Comparison of ENCODE assay signal across 22 mouse cellular contexts in genomic region chr6:92018421-92018820, GRCm38 (mm10). TPM values are rescaled to one million over a fixed set of nuclear protein-coding genes. Genes with fewer than 3 reads are reported as not detected.
A peak's percentile ranks its signal among the peaks of the same experiment; 100 is the strongest.
DNase-seq lines count a peak whose midpoint lies in the region; ATAC-seq and TF ChIP-seq lines count a peak whose summit lies in the region.
"Had no signal": no experiment of that assay in that cellular context is flagged by ENCODE, and none has a peak within 500 bp of the region (broad histone marks: within the 10 kb centered on the region; RNA-seq: fewer than 3 reads in every experiment).

No protein-coding gene starts in this region.

- no peak overlapping the region for H3K4me2 ChIP-seq in forebrain, postnatal 0 days (ENCODE audit: low read depth)
- H3K4me2 ChIP-seq: hindbrain, embryonic 14.5 days; limb, embryonic 13.5 days; liver, embryonic 13.5 days; stomach, embryonic 15.5 days had no signal

- no peak overlapping the region for H3K9ac ChIP-seq in forebrain, postnatal 0 days
- H3K9ac ChIP-seq: hindbrain, embryonic 14.5 days; limb, embryonic 13.5 days; liver, embryonic 13.5 days; stomach, embryonic 15.5 days had no signal

- peak; percentile 26 for DNase-seq in gastrocnemius, postnatal 14 days
- no peak for DNase-seq in gastrocnemius, postnatal 25 days
- peak; percentile 43 for DNase-seq in lung, postnatal 10 days
- no peak for DNase-seq in lung, adult 2 months
- peak; percentile 47 to 51 for DNase-seq in heart, postnatal 10 days
- DNase-seq in kidney, postnatal 14 days = peak; percentile 37
- no peak for DNase-seq in thymus, postnatal 36 days
- no peak for DNase-seq in forebrain, postnatal 0 days
- DNase-seq: adrenal gland, postnatal 14 days; cerebellum, adult 11 months; cerebellum, postnatal 14 days; gastrocnemius, postnatal 36 days; liver, embryonic 13.5 days; retina, postnatal 1 day; thymus, adult 2 months had no signal

- H3K27me3 ChIP-seq in forebrain, postnatal 0 days (ENCODE audit: insufficient read depth, low read length) = no peaks in the 10 kb centered on the region
- H3K27me3 ChIP-seq: limb, embryonic 13.5 days; liver, embryonic 13.5 days; stomach, embryonic 15.5 days had no signal

- WGBS in lung, adult 2 months = 44% methylated on average over 6 of the region's 6 CpGs
- WGBS in forebrain, postnatal 0 days = 82% methylated on average over 6 of the region's 6 CpGs

- H3K9me3 ChIP-seq in forebrain, postnatal 0 days (ENCODE audit: low read length) = no peaks in the 10 kb centered on the region
- H3K9me3 ChIP-seq: forebrain, embryonic 10.5 days; G1E; limb, embryonic 13.5 days; liver, embryonic 13.5 days; stomach, embryonic 15.5 days had no signal

- no peak overlapping the region for H3K27ac ChIP-seq in forebrain, postnatal 0 days (ENCODE audit: low read depth, low read length)
- H3K27ac ChIP-seq: forebrain, embryonic 10.5 days; hindbrain, embryonic 14.5 days; limb, embryonic 13.5 days; liver, embryonic 13.5 days; stomach, embryonic 15.5 days had no signal

- intact Hi-C loops in gastrocnemius, postnatal 14 days (cut with DNase I; ENCODE audit: low total_unique reads) = no loop called here
- intact Hi-C loops in heart, postnatal 10 days (cut with DNase I) = no loop called here

- TF ChIP-seq CTCF in lung, adult 2 months (IDR thresholded peaks at IDR 0.05; ENCODE audit: insufficient read depth, low read length) = no peak
- TF ChIP-seq CTCF in forebrain, postnatal 0 days (IDR thresholded peaks at IDR 0.05; ENCODE audit: low read depth) = no peak

- no peak overlapping the region for H3K4me3 ChIP-seq in lung, adult 2 months (replicated peaks; ENCODE audit: extremely low read depth, low read depth, low read length)
- no peak overlapping the region for H3K4me3 ChIP-seq in forebrain, postnatal 0 days (ENCODE audit: low read depth, low read length)
- H3K4me3 ChIP-seq: forebrain, embryonic 10.5 days; limb, embryonic 13.5 days; liver, embryonic 13.5 days; stomach, embryonic 15.5 days had no signal

- H3K36me3 ChIP-seq in forebrain, postnatal 0 days (ENCODE audit: insufficient read depth) = no peaks in the 10 kb centered on the region
- H3K36me3 ChIP-seq: forebrain, embryonic 10.5 days; G1E; limb, embryonic 13.5 days; liver, embryonic 13.5 days; stomach, embryonic 15.5 days had no signal

- peaks cover 14% of the 10 kb centered on the region for H3K4me1 ChIP-seq in lung, adult 2 months (ENCODE audit: control insufficient read depth, insufficient read depth, low read length)
- H3K4me1 ChIP-seq in forebrain, postnatal 0 days (ENCODE audit: insufficient read depth) = no peaks in the 10 kb centered on the region; the same call in 1 of the 2 replicates
- H3K4me1 ChIP-seq: stomach, embryonic 15.5 days had no signal

- TF ChIP-seq POLR2A in lung, adult 2 months (IDR thresholded peaks at IDR 0.05; ENCODE audit: borderline replicate concordance, extremely low read depth, low read depth, low read length) = no peak

- ATAC-seq in forebrain, postnatal 0 days = no peak
- ATAC-seq: activated CD4-positive, CD25-positive, alpha-beta regulatory T cell, adult 4 months; midbrain, embryonic 16.5 days had no signal

RNA-seq across cellular contexts. Expression of gene Fgd5, which starts 39.7 kb away (rescaled TPM):
- 10 to 100 TPM; 15.5 to 15.8 TPM for total RNA-seq in gastrocnemius, postnatal 14 days (2021)
- 10 to 100 TPM in 1 of 2 experiments, 1 to 10 TPM in 1; 9.9 to 10.9 TPM for total RNA-seq in gastrocnemius, postnatal 25 days (2021)
- 31.2 and 32.6 TPM in 2 replicates for polyA plus RNA-seq in lung, adult 2 months (2012; rRNA removed)
- total RNA-seq in heart, postnatal 10 days (2021) = 10 to 100 TPM; 34.1 to 38.2 TPM
- 9.3 and 13.0 TPM in 2 replicates for total RNA-seq in forebrain, postnatal 0 days (2014; rRNA removed)
- 4.0 and 6.7 TPM in 2 replicates for polyA plus RNA-seq in forebrain, postnatal 0 days (2015; fragmentation: Nextera tagmentation; extraction: Ambion mirVana)

Comparison
In these comparisons a context has a peak if more than half of its experiments do, and no peak if none do; other contexts are left out.
1. DNase-seq: peak in gastrocnemius, postnatal 14 days (single experiment), lung, postnatal 10 days (single experiment), heart, postnatal 10 days (2 of 2) and kidney, postnatal 14 days (single experiment); none in gastrocnemius, postnatal 25 days (single experiment), lung, adult 2 months (single experiment), thymus, postnatal 36 days (0 of 2) and forebrain, postnatal 0 days (single experiment).